In the genomic region with DNA sequence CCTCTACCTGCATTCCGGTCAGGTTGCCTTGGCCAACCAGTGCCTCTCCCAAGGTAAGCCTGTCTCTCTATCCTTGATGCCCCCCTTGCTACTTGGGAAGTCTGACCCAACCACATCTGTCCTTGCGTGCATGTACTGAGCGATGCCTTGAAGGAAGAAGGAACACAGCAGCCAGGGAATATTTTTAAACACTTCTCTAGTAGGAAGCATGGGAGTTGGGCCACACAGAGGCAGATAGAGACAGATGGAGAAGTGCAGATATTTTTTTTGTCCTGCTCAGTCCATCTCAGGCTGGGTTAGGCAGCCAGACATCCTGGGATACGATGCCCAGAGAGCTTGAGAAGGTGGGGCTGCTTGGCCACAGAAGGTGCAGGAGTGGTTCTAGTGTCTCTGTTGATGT, we compare ENCODE assay signal across 19 mouse cellular contexts.
"Had no signal": no experiment of that assay in that cellular context is flagged by ENCODE, and none has a peak within 500 bp of the region (broad histone marks: within the 10 kb centered on the region; RNA-seq: fewer than 3 reads in every experiment).

No protein-coding gene starts in this region.

- H3K9ac ChIP-seq: liver, embryonic 13.5 days; liver, embryonic 15.5 days; liver, postnatal 0 days; lung, embryonic 15.5 days; midbrain, embryonic 13.5 days; neural tube, embryonic 12.5 days had no signal

- H3K4me2 ChIP-seq: liver, embryonic 11.5 days; liver, embryonic 13.5 days; liver, embryonic 15.5 days; lung, embryonic 15.5 days; midbrain, embryonic 13.5 days; neural tube, embryonic 12.5 days had no signal

- ATAC-seq: liver, postnatal 0 days; lung, postnatal 0 days; midbrain, embryonic 13.5 days had no signal

- DNase-seq: liver, embryonic 13.5 days; liver, postnatal 0 days; lung, adult 2 months; lung, postnatal 14 days; lung, postnatal 36 days; right cerebral cortex, adult 18-20 months; right cerebral cortex, postnatal 25 days; right cerebral cortex, postnatal 4 days; spleen, adult 18-20 months; thymus, adult 18-20 months; thymus, postnatal 14 days; thymus, postnatal 36 days had no signal

- H3K4me1 ChIP-seq: lung, embryonic 15.5 days; midbrain, embryonic 13.5 days; neural tube, embryonic 12.5 days had no signal

- H3K27me3 ChIP-seq: liver, embryonic 13.5 days; liver, embryonic 15.5 days; lung, embryonic 15.5 days; midbrain, embryonic 13.5 days; neural tube, embryonic 12.5 days had no signal

- H3K4me3 ChIP-seq: liver, embryonic 13.5 days; liver, embryonic 15.5 days; lung, embryonic 15.5 days; midbrain, embryonic 13.5 days; neural tube, embryonic 12.5 days had no signal

- H3K9me3 ChIP-seq: liver, embryonic 13.5 days; liver, embryonic 15.5 days; lung, embryonic 15.5 days; midbrain, embryonic 13.5 days; neural tube, embryonic 12.5 days had no signal

- H3K27ac ChIP-seq: liver, embryonic 13.5 days; liver, embryonic 15.5 days; lung, embryonic 15.5 days; macrophage; midbrain, embryonic 13.5 days; neural tube, embryonic 12.5 days had no signal
